Mouse (Mus musculus) neural tube, embryonic 14.5 days (tissue): Measurements from ENCODE around the gene Misp. TPM values are rescaled to one million over a fixed set of nuclear protein-coding genes. Genes with fewer than 3 reads are reported as not detected.
A peak's percentile ranks its signal among the peaks of the same experiment; 100 is the strongest.

Experiments
- ATAC-seq: fragments of 200-750 bp; cut with Nextera tagmentation; 2 replicates; pipeline ENCODE4 v1.8.0; 2017; ENCODE audit warnings: low read depth, mild to moderate bottlenecking, moderate TSS enrichment, moderate library complexity
- H3K27ac ChIP-seq: fragments of 300-500 bp; sonication (generic); 2 replicates; pipeline ENCODE4 v1.5.1; 2014; ENCODE audit warnings: low read depth, mild to moderate bottlenecking, control low read depth, low read length, moderate library complexity, mixed read lengths
- H3K27me3 ChIP-seq: fragments of 300-500 bp; sonication (generic); 2 replicates; pipeline ENCODE4 v1.6.1; 2014; ENCODE audit warnings: low read length; ENCODE audit not compliant: control insufficient read depth, insufficient read depth
- H3K36me3 ChIP-seq: fragments of 300-500 bp; sonication (generic); 2 replicates; pipeline ENCODE4 v1.6.1; 2014; ENCODE audit warnings: low read length, mixed read lengths; ENCODE audit not compliant: control insufficient read depth, insufficient read depth
- H3K4me1 ChIP-seq: fragments of 300-500 bp; sonication (generic); 2 replicates; pipeline ENCODE4 v1.6.1; 2014; ENCODE audit warnings: low read length; ENCODE audit not compliant: control insufficient read depth, insufficient read depth
- H3K4me2 ChIP-seq: fragments of 300-500 bp; sonication (generic); 2 replicates; pipeline ENCODE4 v1.6.1; 2014; ENCODE audit warnings: mild to moderate bottlenecking, low read depth, low read length, control low read depth
- H3K4me3 ChIP-seq: fragments of 300-500 bp; sonication (generic); 2 replicates; pipeline ENCODE4 v1.5.1; 2014; ENCODE audit warnings: low read depth, low read length, control low read depth, mixed read lengths
- H3K9ac ChIP-seq: fragments of 300-500 bp; sonication (generic); replicated peaks from 2 replicates; pipeline ENCODE4 v1.6.1; 2014; ENCODE audit warnings: low read depth, mild to moderate bottlenecking, control low read depth, low read length, mixed read lengths
- H3K9me3 ChIP-seq: fragments of 300-500 bp; sonication (generic); 2 replicates; pipeline ENCODE4 v1.6.1; 2016; ENCODE audit warnings: low read length; ENCODE audit not compliant: control insufficient read depth
- WGBS: fragments of 180-500 bp; shearing (Covaris S2); extraction: QIAGEN DNeasy Blood & Tissue Kit; methylation state at CpG from one replicate; pipeline ENCODE4 v1.1.7; 2014; 5-methylcytosine and 5-hydroxymethylcytosine counted together
- polyA plus RNA-seq: library from polyadenylated mRNA; unstranded; fragments of >200 nt; fragmentation: Nextera tagmentation; extraction: Ambion mirVana; gene quantifications from 2 replicates; pipeline ENCODE4 v1.2.1, GENCODE M21; 2014

Gene Misp
- polyA plus RNA-seq, 1 experiment from 2014 or later: 0.36 TPM

- ATAC-seq: peak; percentile 65
- Histone ChIP-seq H3K36me3 (peaks cover 36% of the 10 kb centered on the region), H3K27me3 (no peaks in the 10 kb centered on the region), H3K4me3 (no peak overlapping the region), H3K9ac (no peak overlapping the region), H3K4me2 (no peak overlapping the region), H3K4me1 (no peaks in the 10 kb centered on the region), H3K9me3 (no peaks in the 10 kb centered on the region), H3K27ac (no peak overlapping the region)
- 30% methylated on average over 15 of the region's 15 CpGs for WGBS
Observed at GRCm38 (mm10) chr10:79811736-79812637, 8.8 kb upstream of the Misp start.

- no peak for ATAC-seq
- peaks cover 40% of the 10 kb centered on the region for H3K36me3 ChIP-seq
- H3K4me2 ChIP-seq: no peak overlapping the region
- 82% methylated on average over 5 of the region's 5 CpGs for WGBS
- no peaks in the 10 kb centered on the region for H3K27me3 ChIP-seq
- H3K27ac ChIP-seq: no peak overlapping the region
- H3K4me3 ChIP-seq: no peak overlapping the region
- no peaks in the 10 kb centered on the region for H3K4me1 ChIP-seq
- no peak overlapping the region for H3K9ac ChIP-seq
- H3K9me3 ChIP-seq: no peaks in the 10 kb centered on the region
Observed at GRCm38 (mm10) chr10:79814271-79814842, 6.4 kb upstream of the Misp start.

GRCm38 (mm10) chr10:79815671-79816494 is 4.9 kb upstream of the Misp start:
- no peaks in the 10 kb centered on the region for H3K4me1 ChIP-seq
- WGBS: 87% methylated on average over 12 of the region's 12 CpGs
- H3K36me3 ChIP-seq: peaks cover 44% of the 10 kb centered on the region
- H3K27ac ChIP-seq: no peak overlapping the region
- H3K9me3 ChIP-seq: no peaks in the 10 kb centered on the region
- H3K4me2 ChIP-seq: no peak overlapping the region
- H3K27me3 ChIP-seq: no peaks in the 10 kb centered on the region
- H3K4me3 ChIP-seq: no peak overlapping the region
- ATAC-seq: no peak
- H3K9ac ChIP-seq: no peak overlapping the region

- H3K27ac ChIP-seq: no peak overlapping the region
- no peak for ATAC-seq
- H3K4me1 ChIP-seq: no peaks in the 10 kb centered on the region
- no peak overlapping the region for H3K4me3 ChIP-seq
- H3K4me2 ChIP-seq: no peak overlapping the region
- H3K9ac ChIP-seq: no peak overlapping the region
- no peaks in the 10 kb centered on the region for H3K9me3 ChIP-seq
- WGBS: 77% methylated on average over 2 of the region's 2 CpGs
- peaks cover 49% of the 10 kb centered on the region for H3K36me3 ChIP-seq
- H3K27me3 ChIP-seq: no peaks in the 10 kb centered on the region
Observed at GRCm38 (mm10) chr10:79817111-79817510, 3.7 kb upstream of the Misp start.

GRCm38 (mm10) chr10:79818225-79818624 is 2.6 kb upstream of the Misp start:
- Histone ChIP-seq H3K27me3 (no peaks in the 10 kb centered on the region), H3K4me2 (no peak overlapping the region), H3K27ac (no peak overlapping the region), H3K36me3 (peaks cover 49% of the 10 kb centered on the region), H3K9ac (no peak overlapping the region), H3K4me3 (no peak overlapping the region), H3K9me3 (no peaks in the 10 kb centered on the region), H3K4me1 (no peaks in the 10 kb centered on the region)
- ATAC-seq: no peak
- 70% methylated on average over 4 of the region's 4 CpGs for WGBS

- Histone ChIP-seq H3K9me3 (no peaks in the 10 kb centered on the region), H3K36me3 (peaks cover 49% of the 10 kb centered on the region), H3K27me3 (no peaks in the 10 kb centered on the region), H3K4me2 (no peak overlapping the region), H3K4me1 (no peaks in the 10 kb centered on the region), H3K4me3 (no peak overlapping the region), H3K27ac (no peak overlapping the region), H3K9ac (no peak overlapping the region)
- WGBS: 93% methylated on average over 17 of the region's 17 CpGs
- ATAC-seq: no peak
Observed at GRCm38 (mm10) chr10:79819606-79820005, 1.2 kb upstream of the Misp start.

- Histone ChIP-seq H3K27me3 (no peaks in the 10 kb centered on the region), H3K36me3 (peaks cover 46% of the 10 kb centered on the region), H3K9me3 (no peaks in the 10 kb centered on the region), H3K27ac (no peak overlapping the region; the same call in 1 of the 2 replicates), H3K4me2 (no peak overlapping the region), H3K4me3 (no peak overlapping the region), H3K9ac (no peak overlapping the region), H3K4me1 (no peaks in the 10 kb centered on the region)
- WGBS: 83% methylated on average over 8 of the region's 8 CpGs
- no peak for ATAC-seq
Observed at GRCm38 (mm10) chr10:79820277-79820676, 512 bp upstream of the Misp start.

GRCm38 (mm10) chr10:79821731-79822130 is 942 bp downstream of the Misp start:
- H3K4me3 ChIP-seq: no peak overlapping the region
- 92% methylated on average over 12 of the region's 12 CpGs for WGBS
- H3K4me2 ChIP-seq: no peak overlapping the region
- no peaks in the 10 kb centered on the region for H3K27me3 ChIP-seq
- H3K4me1 ChIP-seq: no peaks in the 10 kb centered on the region
- peaks cover 39% of the 10 kb centered on the region for H3K36me3 ChIP-seq
- H3K9ac ChIP-seq: no peak overlapping the region
- no peak overlapping the region for H3K27ac ChIP-seq
- no peaks in the 10 kb centered on the region for H3K9me3 ChIP-seq
- no peak for ATAC-seq
